Mouse (Mus musculus) kidney, adult 11 months (tissue): Measurements from ENCODE around the gene Evi2b.

Experiments used
- DNase-seq: peaks from one replicate; pipeline ENCODE4 v3.0.0; 2022

Gene Evi2b

GRCm38 (mm10) chr11:79523560-79524309 lies at the start of gene Evi2b:
TSS of gene Evi2b (minus strand) at chr11:79523762.
- DNase-seq = no peak

DNA sequence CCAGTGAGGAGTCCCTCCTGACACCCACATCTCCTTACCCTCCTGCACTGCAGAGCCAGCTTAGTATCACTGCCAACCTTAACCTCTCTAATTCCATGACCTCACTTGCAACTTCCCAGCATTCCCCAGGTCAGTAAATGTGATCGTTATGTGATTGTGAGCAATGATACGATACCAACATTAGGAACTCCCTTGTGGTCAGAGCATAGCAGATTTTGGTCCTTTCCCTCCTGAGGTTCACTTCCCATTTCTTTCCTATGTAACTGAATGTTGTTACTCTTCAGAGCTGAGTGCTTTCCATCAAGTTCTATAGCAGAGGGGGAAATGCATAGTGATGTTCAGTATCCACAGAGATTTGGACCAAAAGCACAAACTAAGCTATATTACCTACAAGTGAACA lies 46.8 kb upstream of the Evi2b start:
- DNase-seq = no peak

GRCm38 (mm10) chr11:79568197-79568911 lies 44.8 kb upstream of the Evi2b start:
- DNase-seq = no peak

GRCm38 (mm10) chr11:79566947-79567346 lies 43.4 kb upstream of the Evi2b start:
- no peak for DNase-seq

- DNase-seq = no peak
These were observed 39.9 kb upstream of the Evi2b start for GRCm38 (mm10) chr11:79563493-79563892.

DNA sequence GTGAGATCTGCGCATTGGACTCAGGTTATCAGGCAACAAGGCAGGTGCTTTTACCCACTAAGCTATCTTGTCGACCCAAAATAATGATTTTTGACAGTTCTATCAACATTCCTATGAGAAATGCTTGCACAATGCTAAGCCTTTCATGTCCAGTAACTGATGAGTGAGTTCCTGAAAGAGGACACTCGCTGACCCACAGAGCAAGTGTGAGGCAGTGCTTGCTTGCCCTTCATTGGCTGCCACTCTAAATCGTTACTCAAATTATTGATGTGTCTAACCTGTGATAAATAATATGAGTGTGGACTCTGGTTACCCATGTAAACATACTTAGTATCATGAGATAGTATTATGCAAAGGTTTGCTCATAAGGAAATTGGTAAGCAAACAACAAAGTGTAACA lies 37.0 kb upstream of the Evi2b start:
- DNase-seq = no peak

- DNase-seq = no peak
These were observed 29.1 kb upstream of the Evi2b start for GRCm38 (mm10) chr11:79552622-79553021.

DNA sequence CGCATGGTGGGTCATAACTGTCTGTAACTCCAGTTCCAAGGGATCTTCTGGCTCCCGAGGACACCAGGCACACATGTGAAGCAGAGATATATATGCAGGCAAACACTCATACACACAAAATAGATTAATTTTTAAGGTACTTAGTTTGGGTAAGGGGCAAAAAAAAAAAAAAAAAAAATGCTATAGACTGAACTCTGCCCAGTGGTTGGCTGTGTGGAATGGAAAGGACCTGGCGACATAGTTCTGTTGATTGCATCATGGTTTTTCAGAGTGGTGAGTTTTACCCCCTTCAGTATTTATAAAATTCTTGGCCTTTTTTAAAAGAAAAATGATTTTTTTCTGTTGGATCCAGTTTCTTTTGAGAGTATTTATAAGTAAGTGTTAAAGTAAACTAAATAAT lies 12.7 kb upstream of the Evi2b start:
- DNase-seq = no peak

DNA sequence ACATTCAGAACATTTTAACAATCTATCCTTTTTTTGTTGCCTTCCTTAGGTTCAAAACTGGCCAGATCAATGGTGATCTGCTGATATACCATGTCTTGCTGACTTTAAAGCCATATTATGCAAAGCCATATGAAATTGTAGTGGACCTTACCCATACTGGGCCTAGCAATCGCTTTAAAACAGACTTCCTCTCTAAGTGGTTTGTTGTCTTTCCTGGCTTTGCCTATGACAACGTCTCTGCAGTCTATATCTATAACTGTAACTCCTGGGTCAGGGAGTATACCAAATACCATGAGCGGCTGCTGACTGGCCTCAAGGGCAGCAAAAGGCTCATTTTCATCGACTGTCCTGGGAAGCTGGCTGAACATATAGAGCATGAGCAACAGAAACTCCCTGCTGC lies 12.0 kb upstream of the Evi2b start:
- no peak for DNase-seq

- DNase-seq = no peak
These were observed 10.6 kb upstream of the Evi2b start for GRCm38 (mm10) chr11:79533950-79534690.

GRCm38 (mm10) chr11:79533311-79533710 lies 9.7 kb upstream of the Evi2b start:
- no peak for DNase-seq

GRCm38 (mm10) chr11:79531485-79531884 lies 7.9 kb upstream of the Evi2b start:
- DNase-seq = no peak

GRCm38 (mm10) chr11:79530774-79531173 lies 7.2 kb upstream of the Evi2b start:
- DNase-seq = no peak

GRCm38 (mm10) chr11:79530333-79530761 lies 6.8 kb upstream of the Evi2b start, which contains the start of the genes Evi2 and Evi2a:
TSS of gene Evi2 (minus strand) at chr11:79530589.
TSS of gene Evi2a (minus strand) at chr11:79530609.
- no peak for DNase-seq

DNA sequence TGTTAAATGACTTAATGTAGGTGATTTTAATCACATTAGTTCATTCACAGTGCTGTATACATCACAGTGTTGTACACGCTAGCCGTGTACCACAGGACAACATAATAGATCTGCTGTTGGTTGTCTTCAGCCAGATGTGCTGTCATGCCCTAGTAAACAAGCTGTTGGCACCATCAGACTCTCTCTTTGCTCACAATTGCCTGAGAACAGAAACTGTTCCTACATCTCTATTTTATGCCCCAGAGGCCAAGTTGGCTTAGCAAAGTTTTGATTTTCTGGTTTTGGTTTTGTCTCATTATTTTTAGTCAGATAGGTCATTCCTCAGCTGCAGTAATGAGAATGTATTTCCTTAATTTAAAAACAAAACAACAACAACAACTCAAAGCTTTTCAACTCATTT lies 6.2 kb upstream of the Evi2b start:
- no peak for DNase-seq

- DNase-seq = no peak
These were observed 5.7 kb upstream of the Evi2b start for GRCm38 (mm10) chr11:79529226-79529625.

- no peak for DNase-seq
These were observed 5.0 kb upstream of the Evi2b start for GRCm38 (mm10) chr11:79528601-79529000.

DNA sequence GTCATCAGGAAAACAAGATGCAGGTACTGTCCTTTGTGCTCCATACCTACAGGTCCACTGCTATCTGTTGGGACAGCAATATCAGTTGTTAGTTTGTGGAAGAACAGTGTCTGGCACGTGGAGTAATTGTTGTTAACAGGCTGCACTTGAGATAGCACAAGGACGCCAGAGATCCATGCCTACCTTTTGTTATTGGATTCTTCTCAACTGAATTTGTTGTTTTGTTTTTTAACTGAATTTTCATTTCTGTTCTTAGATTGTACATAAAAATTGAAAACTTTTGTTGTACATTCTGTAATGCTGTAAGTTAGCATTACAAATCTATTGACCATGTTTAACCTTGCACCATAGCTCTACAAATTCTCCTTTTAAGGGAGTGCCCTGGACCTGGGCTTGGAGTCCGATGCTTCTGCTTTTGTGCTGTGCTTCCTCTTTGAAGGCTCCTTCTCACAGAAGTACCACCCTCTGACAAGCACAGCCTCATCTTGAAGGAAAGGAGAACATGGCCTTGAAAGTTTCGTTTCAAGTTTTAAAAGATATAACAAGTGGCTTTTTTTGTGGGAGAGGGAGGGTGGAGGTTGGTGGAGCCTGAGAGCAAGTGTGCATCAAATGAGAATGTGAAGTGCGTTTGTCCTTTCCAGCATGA lies 4.3 kb upstream of the Evi2b start:
- DNase-seq = no peak

GRCm38 (mm10) chr11:79527015-79527738 lies 3.6 kb upstream of the Evi2b start:
- peak; percentile 26 for DNase-seq

GRCm38 (mm10) chr11:79526549-79526948 lies 3.0 kb upstream of the Evi2b start:
- no peak for DNase-seq

DNA sequence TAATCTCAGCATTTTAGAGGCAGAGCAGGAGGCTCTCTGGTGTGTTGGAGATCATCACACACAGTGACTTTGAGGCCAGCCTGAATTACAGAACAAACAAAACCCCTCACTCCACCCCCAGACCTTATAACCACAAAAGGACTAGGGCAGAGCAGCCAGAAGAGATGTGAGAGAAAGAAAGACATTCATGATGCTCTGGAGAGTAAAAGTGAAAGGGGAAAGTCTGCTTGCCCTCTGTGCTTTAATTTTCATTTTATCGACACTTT lies 681 bp upstream of the Evi2b start:
- DNase-seq = no peak

- no peak for DNase-seq
These were observed 618 bp downstream of the Evi2b start for GRCm38 (mm10) chr11:79522944-79523343.

DNA sequence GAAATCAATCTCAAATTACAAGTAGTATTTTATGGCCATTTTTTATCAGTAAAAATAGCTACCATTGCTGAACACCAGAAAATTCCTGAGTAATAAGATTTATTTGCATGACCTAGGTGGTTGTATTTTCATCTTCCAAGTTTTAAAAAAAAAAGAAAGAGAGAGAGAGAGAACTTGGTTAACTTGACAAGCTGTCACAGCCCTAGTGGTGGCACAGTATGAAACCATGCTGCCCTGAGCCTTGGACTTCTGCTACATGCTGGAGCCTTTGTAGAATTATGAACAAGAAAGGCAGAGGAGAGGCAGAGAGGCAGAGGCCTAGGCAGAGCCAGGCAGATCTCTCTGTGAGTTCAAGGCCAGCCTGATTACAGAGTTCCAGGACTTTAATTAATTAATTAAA lies 1.6 kb downstream of the Evi2b start:
- DNase-seq = no peak
